Mouse (Mus musculus): ENCODE measurements around the gene Msh3. TPM values are rescaled to one million over a fixed set of nuclear protein-coding genes. Genes with fewer than 3 reads are reported as not detected.

Gene Msh3
- polyA plus RNA-seq, 1 experiment from 2014 or later, result 24.8 TPM

- Histone ChIP-seq H3K9ac (peak overlapping the region; percentile 65), H3K4me2 (replicated peaks) (peak overlapping the region; percentile 94), H3K27me3 (replicated peaks) (no peaks in the 10 kb centered on the region), H3K4me3 (replicated peaks) (peak overlapping the region; percentile 65), H3K9me3 (no peaks in the 10 kb centered on the region), H3K4me1 (replicated peaks) (peaks cover 6% of the 10 kb centered on the region; the same call in 1 of the 2 replicates), H3K36me3 (no peaks in the 10 kb centered on the region), H3K27ac (0 out of 2 replicates have a peak overlapping the region, but pooled peaks have one; percentile 63)
- 0% methylated on average over 24 of the region's 24 CpGs for WGBS
- peak; percentile 54 for ATAC-seq
Observed at GRCm38 (mm10) chr13:92355272-92355643, 455 bp upstream of the Msh3 start.

- Histone ChIP-seq H3K27me3 (replicated peaks) (no peaks in the 10 kb centered on the region), H3K36me3 (no peaks in the 10 kb centered on the region), H3K4me1 (replicated peaks) (peaks cover 6% of the 10 kb centered on the region; the same call in 1 of the 2 replicates), H3K27ac (no peak overlapping the region), H3K9me3 (no peaks in the 10 kb centered on the region), H3K9ac (peak overlapping the region; percentile 15; the same call in 1 of the 2 replicates), H3K4me3 (replicated peaks) (peak overlapping the region; percentile 65), H3K4me2 (replicated peaks) (peak overlapping the region; percentile 94)
- ATAC-seq, result no peak; the same call in 1 of the 2 replicates
- WGBS, result 10% methylated on average over 4 of the region's 4 CpGs
Observed at GRCm38 (mm10) chr13:92353956-92354355, 847 bp downstream of the Msh3 start.

- H3K9ac ChIP-seq, result no peak overlapping the region
- WGBS, result 87% methylated on average over 6 of the region's 6 CpGs
Observed at GRCm38 (mm10) chr13:92351100-92351499, 3.7 kb downstream of the Msh3 start.

GRCm38 (mm10) chr13:92346338-92346737, 8.5 kb downstream of the Msh3 start:
- ATAC-seq, result no peak
- no peaks in the 10 kb centered on the region for H3K27me3 ChIP-seq (replicated peaks)
- peaks cover 12% of the 10 kb centered on the region for H3K36me3 ChIP-seq
- H3K4me3 ChIP-seq (replicated peaks), result no peak overlapping the region
- 83% methylated on average over 5 of the region's 5 CpGs for WGBS
- H3K9ac ChIP-seq, result no peak overlapping the region
- no peaks in the 10 kb centered on the region for H3K9me3 ChIP-seq
- H3K4me2 ChIP-seq (replicated peaks), result no peak overlapping the region
- no peaks in the 10 kb centered on the region for H3K4me1 ChIP-seq (replicated peaks)
- H3K27ac ChIP-seq, result no peak overlapping the region

More at GRCm38 (mm10) chr13:92351100-92351499, 3.7 kb downstream of the Msh3 start:
- ATAC-seq, result no peak
- Histone ChIP-seq H3K36me3 (peaks cover 4% of the 10 kb centered on the region; the same call in 1 of the 2 replicates), H3K4me2 (replicated peaks) (no peak overlapping the region), H3K4me3 (replicated peaks) (no peak overlapping the region), H3K4me1 (replicated peaks) (peaks cover 3% of the 10 kb centered on the region; the same call in 1 of the 2 replicates), H3K27ac (no peak overlapping the region), H3K27me3 (replicated peaks) (no peaks in the 10 kb centered on the region), H3K9me3 (no peaks in the 10 kb centered on the region)

GRCm38 (mm10) chr13:92344033-92344432, 10.8 kb downstream of the Msh3 start:
- no peaks in the 10 kb centered on the region for H3K27me3 ChIP-seq (replicated peaks)
- no peaks in the 10 kb centered on the region for H3K4me1 ChIP-seq (replicated peaks)
- H3K4me3 ChIP-seq (replicated peaks), result no peak overlapping the region
- WGBS, result 91% methylated on average over 8 of the region's 8 CpGs
- no peak overlapping the region for H3K4me2 ChIP-seq (replicated peaks)
- no peak for ATAC-seq
- no peak overlapping the region for H3K27ac ChIP-seq
- no peak overlapping the region for H3K9ac ChIP-seq
- H3K36me3 ChIP-seq, result peaks cover 12% of the 10 kb centered on the region
- H3K9me3 ChIP-seq, result no peaks in the 10 kb centered on the region

GRCm38 (mm10) chr13:92339787-92340186, 15.0 kb downstream of the Msh3 start:
- Histone ChIP-seq H3K27me3 (replicated peaks) (no peaks in the 10 kb centered on the region), H3K36me3 (peaks cover 9% of the 10 kb centered on the region), H3K9me3 (no peaks in the 10 kb centered on the region), H3K4me1 (replicated peaks) (no peaks in the 10 kb centered on the region), H3K4me3 (replicated peaks) (no peak overlapping the region), H3K9ac (no peak overlapping the region), H3K27ac (no peak overlapping the region), H3K4me2 (replicated peaks) (no peak overlapping the region)
- 84% methylated on average over 3 of the region's 3 CpGs for WGBS
- no peak for ATAC-seq

GRCm38 (mm10) chr13:92337773-92338462, 16.9 kb downstream of the Msh3 start:
- H3K27ac ChIP-seq, result no peak overlapping the region
- WGBS, result 77% methylated on average over 6 of the region's 6 CpGs
- no peaks in the 10 kb centered on the region for H3K4me1 ChIP-seq (replicated peaks)
- no peak overlapping the region for H3K9ac ChIP-seq
- H3K4me2 ChIP-seq (replicated peaks), result no peak overlapping the region
- H3K36me3 ChIP-seq, result no peaks in the 10 kb centered on the region
- no peaks in the 10 kb centered on the region for H3K9me3 ChIP-seq
- no peak for ATAC-seq
- H3K27me3 ChIP-seq (replicated peaks), result no peaks in the 10 kb centered on the region
- no peak overlapping the region for H3K4me3 ChIP-seq (replicated peaks)

- Histone ChIP-seq H3K4me3 (replicated peaks) (no peak overlapping the region), H3K9me3 (no peaks in the 10 kb centered on the region), H3K4me2 (replicated peaks) (no peak overlapping the region), H3K4me1 (replicated peaks) (no peaks in the 10 kb centered on the region), H3K27me3 (replicated peaks) (no peaks in the 10 kb centered on the region), H3K36me3 (no peaks in the 10 kb centered on the region), H3K9ac (no peak overlapping the region), H3K27ac (no peak overlapping the region)
- no peak for ATAC-seq
- 97% methylated on average over 1 of the region's 1 CpGs for WGBS
Observed at GRCm38 (mm10) chr13:92336857-92337256, 17.9 kb downstream of the Msh3 start.

- WGBS, result 90% methylated on average over 15 of the region's 15 CpGs
- H3K9ac ChIP-seq, result no peak overlapping the region
- H3K4me1 ChIP-seq (replicated peaks), result no peaks in the 10 kb centered on the region
- H3K4me3 ChIP-seq (replicated peaks), result no peak overlapping the region
- peaks cover 3% of the 10 kb centered on the region; the same call in 1 of the 2 replicates for H3K36me3 ChIP-seq
- no peak for ATAC-seq
- no peaks in the 10 kb centered on the region for H3K27me3 ChIP-seq (replicated peaks)
- no peak overlapping the region for H3K4me2 ChIP-seq (replicated peaks)
- H3K27ac ChIP-seq, result no peak overlapping the region
- no peaks in the 10 kb centered on the region for H3K9me3 ChIP-seq
Observed at GRCm38 (mm10) chr13:92332103-92332879, 22.5 kb downstream of the Msh3 start.

GRCm38 (mm10) chr13:92330621-92331020, 24.2 kb downstream of the Msh3 start:
- H3K36me3 ChIP-seq, result peaks cover 3% of the 10 kb centered on the region; the same call in 1 of the 2 replicates
- WGBS, result 94% methylated on average over 3 of the region's 3 CpGs
- no peaks in the 10 kb centered on the region for H3K4me1 ChIP-seq (replicated peaks)
- H3K4me2 ChIP-seq (replicated peaks), result no peak overlapping the region
- H3K4me3 ChIP-seq (replicated peaks), result no peak overlapping the region
- H3K9ac ChIP-seq, result no peak overlapping the region
- no peaks in the 10 kb centered on the region for H3K9me3 ChIP-seq
- ATAC-seq, result no peak
- H3K27me3 ChIP-seq (replicated peaks), result no peaks in the 10 kb centered on the region
- H3K27ac ChIP-seq, result no peak overlapping the region

GRCm38 (mm10) chr13:92328000-92328399, 26.8 kb downstream of the Msh3 start:
- no peak overlapping the region for H3K4me2 ChIP-seq (replicated peaks)
- no peaks in the 10 kb centered on the region for H3K27me3 ChIP-seq (replicated peaks)
- peaks cover 3% of the 10 kb centered on the region; the same call in 1 of the 2 replicates for H3K36me3 ChIP-seq
- no peaks in the 10 kb centered on the region for H3K4me1 ChIP-seq (replicated peaks)
- no peak overlapping the region for H3K27ac ChIP-seq
- H3K9me3 ChIP-seq, result no peaks in the 10 kb centered on the region
- WGBS, result 71% methylated on average over 2 of the region's 2 CpGs
- no peak overlapping the region for H3K9ac ChIP-seq
- peak; percentile 63 for ATAC-seq
- H3K4me3 ChIP-seq (replicated peaks), result no peak overlapping the region

- Histone ChIP-seq H3K9me3 (no peaks in the 10 kb centered on the region), H3K4me1 (replicated peaks) (no peaks in the 10 kb centered on the region), H3K9ac (no peak overlapping the region), H3K27ac (no peak overlapping the region), H3K4me2 (replicated peaks) (no peak overlapping the region), H3K27me3 (replicated peaks) (no peaks in the 10 kb centered on the region), H3K4me3 (replicated peaks) (no peak overlapping the region), H3K36me3 (peaks cover 2% of the 10 kb centered on the region)
- ATAC-seq, result no peak
- 77% methylated on average over 5 of the region's 5 CpGs for WGBS
Observed at GRCm38 (mm10) chr13:92326030-92326429, 28.8 kb downstream of the Msh3 start.
